Mouse (Mus musculus) heart, adult 8-10 months (tissue): ENCODE measurements at regions not wholly inside any gene's neighbourhood (a gene's known extent, or its start where the extent isn't known, plus 50 kb on each side); places are given as distances from the start of the nearest gene placed in this dataset. TPM values are rescaled to one million over a fixed set of nuclear protein-coding genes. Genes with fewer than 3 reads are reported as not detected.

Experiments
- microRNA-seq: library from miRNA; unstranded; fragments of <30 nt; microRNA quantifications from one replicate; pipeline ENCODE4 v1.2.0, GENCODE M21; 2022

Small RNA genes lying in the stretch of these regions (microRNA-seq; reads per million reads assigned to microRNA genes)
- not detected for gene Gm23177
